Mouse (Mus musculus): ENCODE measurements around the gene Ntn3. TPM values are rescaled to one million over a fixed set of nuclear protein-coding genes. Genes with fewer than 3 reads are reported as not detected.

Ntn3 gene
- polyA plus RNA-seq, 1 experiment from 2014 or later, result 4.7 TPM

DNA sequence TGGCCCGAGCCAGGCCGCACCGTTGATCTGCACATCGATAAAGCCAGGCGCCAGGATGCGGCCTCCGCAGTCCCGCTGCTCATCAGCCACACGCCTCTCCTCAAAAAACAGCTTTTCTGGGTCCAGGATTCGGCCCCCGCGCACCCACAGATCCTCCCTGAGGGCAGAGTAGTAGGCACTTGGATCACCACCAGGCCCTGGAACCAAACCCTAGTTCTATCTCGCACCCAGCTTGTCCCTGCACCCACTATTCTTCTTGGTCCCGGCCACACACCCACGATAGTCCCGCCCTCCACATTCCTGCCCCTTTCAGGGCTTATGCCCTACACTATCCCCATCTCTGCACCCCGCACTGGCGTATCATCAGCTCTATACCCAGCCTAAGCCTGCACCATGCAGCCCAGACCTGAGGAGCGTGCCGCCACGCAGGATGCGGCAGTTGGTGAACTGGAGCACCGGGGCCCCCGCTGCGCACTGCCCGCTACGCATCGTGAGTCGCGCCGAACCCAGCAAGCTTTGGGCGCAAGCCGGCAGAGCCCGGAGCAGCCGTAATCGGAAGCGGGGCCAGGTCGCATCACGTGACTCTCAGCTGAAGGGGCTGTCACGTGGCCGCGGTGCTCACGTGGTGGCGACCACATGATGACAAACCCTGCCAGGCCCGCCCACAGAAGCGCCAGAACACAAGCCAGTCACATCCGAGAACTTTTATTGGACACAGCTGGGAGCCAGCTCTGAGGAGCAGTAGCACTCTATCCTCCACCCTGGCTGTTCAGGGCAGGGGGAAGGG, 46.0 kb downstream of the Ntn3 start, which contains the start of gene Amdhd2:
TSS of gene Amdhd2 (minus strand) at position 591 of the 787 bp plus-strand sequence.
- Histone ChIP-seq H3K27ac (ENCODE audit: low read length) (peak within 1 kb of the TSS; percentile 82), H3K27me3 (replicated peaks; ENCODE audit: control insufficient read depth, insufficient read depth, low read length) (no peaks in the 10 kb centered on the region), H3K4me2 (ENCODE audit: low read length) (peak within 1 kb of the TSS; percentile 94), H3K4me3 (replicated peaks; ENCODE audit: low read length) (peak within 1 kb of the TSS; percentile 90), H3K4me1 (replicated peaks; ENCODE audit: control insufficient read depth, insufficient read depth, low read length) (peaks cover 25% of the 10 kb centered on the region), H3K9ac (replicated peaks; ENCODE audit: low read depth, low read length) (peak within 1 kb of the TSS; percentile 80), H3K9me3 (ENCODE audit: control insufficient read depth, low read length) (no peaks in the 10 kb centered on the region), H3K36me3 (ENCODE audit: control insufficient read depth, insufficient read depth) (peaks cover 5% of the 10 kb centered on the region; the same call in 1 of the 2 replicates)
- WGBS, result 2% methylated on average over 47 of the region's 47 CpGs
- ATAC-seq, result peak; percentile 89

DNA sequence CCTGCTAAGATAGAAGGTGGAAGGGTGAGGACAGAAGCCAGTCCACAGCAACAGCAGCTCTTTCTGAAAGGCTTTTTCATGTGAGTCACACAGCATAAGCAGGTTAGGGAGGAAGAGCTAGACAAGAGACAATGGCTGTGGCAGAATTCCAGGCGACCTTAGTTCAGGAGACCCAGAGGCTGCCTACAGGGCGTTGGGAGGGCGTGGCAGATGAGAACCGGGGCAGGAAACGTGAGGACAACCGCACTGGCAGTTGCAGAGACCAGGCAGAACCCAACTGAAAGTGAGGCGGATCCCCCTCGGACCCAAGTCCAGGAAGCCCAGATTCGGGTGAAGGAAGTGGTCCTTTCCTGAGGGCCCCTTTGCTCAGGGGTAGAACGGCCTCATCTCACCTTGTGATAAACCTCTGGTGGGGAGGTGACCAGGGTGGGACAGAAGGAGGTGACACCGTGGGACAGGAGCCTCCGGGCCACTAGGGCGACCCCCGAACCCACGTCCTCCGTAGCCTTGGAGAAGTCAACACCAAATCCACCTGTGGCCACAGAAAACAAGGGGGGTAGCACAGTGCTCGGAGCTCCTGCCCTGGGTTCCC, 46.7 kb downstream of the Ntn3 start:
- H3K9me3 ChIP-seq (ENCODE audit: control insufficient read depth, low read length), result no peaks in the 10 kb centered on the region
- H3K9ac ChIP-seq (replicated peaks; ENCODE audit: low read depth, low read length), result peak overlapping the region; percentile 80
- peak overlapping the region; percentile 90 for H3K4me3 ChIP-seq (replicated peaks; ENCODE audit: low read length)
- peak; percentile 4; the same call in 1 of the 2 replicates for ATAC-seq
- peaks cover 18% of the 10 kb centered on the region for H3K4me1 ChIP-seq (replicated peaks; ENCODE audit: control insufficient read depth, insufficient read depth, low read length)
- peaks cover 5% of the 10 kb centered on the region; the same call in 1 of the 2 replicates for H3K36me3 ChIP-seq (ENCODE audit: control insufficient read depth, insufficient read depth)
- H3K27me3 ChIP-seq (replicated peaks; ENCODE audit: control insufficient read depth, insufficient read depth, low read length), result no peaks in the 10 kb centered on the region
- H3K4me2 ChIP-seq (ENCODE audit: low read length), result peak overlapping the region; percentile 94
- no peak overlapping the region for H3K27ac ChIP-seq (ENCODE audit: low read length)
- 33% methylated on average over 17 of the region's 17 CpGs for WGBS

DNA sequence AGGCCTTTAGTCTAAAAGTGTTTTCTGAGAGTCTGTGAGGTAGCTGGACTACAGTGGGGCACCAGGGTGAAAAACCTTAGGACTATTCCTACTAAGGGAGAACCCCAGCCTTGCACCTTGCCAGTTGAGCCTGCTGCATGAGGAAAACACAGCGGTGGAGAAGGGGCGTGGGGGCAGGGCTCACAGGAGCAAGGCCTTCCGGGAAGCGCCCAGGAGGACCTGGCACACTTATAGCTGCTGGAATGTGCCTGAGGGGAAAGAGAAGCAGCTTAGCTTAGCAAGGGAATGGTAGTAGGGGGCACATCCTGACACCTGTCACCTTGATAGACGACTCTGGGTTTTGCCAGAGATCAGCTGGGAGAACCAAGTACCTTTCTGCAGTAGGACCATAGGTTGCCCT, 47.9 kb downstream of the Ntn3 start:
- H3K4me1 ChIP-seq (replicated peaks; ENCODE audit: control insufficient read depth, insufficient read depth, low read length), result peaks cover 11% of the 10 kb centered on the region
- H3K9me3 ChIP-seq (ENCODE audit: control insufficient read depth, low read length), result no peaks in the 10 kb centered on the region
- H3K27ac ChIP-seq (ENCODE audit: low read length), result no peak overlapping the region
- ATAC-seq, result no peak
- H3K27me3 ChIP-seq (replicated peaks; ENCODE audit: control insufficient read depth, insufficient read depth, low read length), result no peaks in the 10 kb centered on the region
- no peak overlapping the region for H3K4me2 ChIP-seq (ENCODE audit: low read length)
- H3K9ac ChIP-seq (replicated peaks; ENCODE audit: low read depth, low read length), result no peak overlapping the region
- H3K36me3 ChIP-seq (ENCODE audit: control insufficient read depth, insufficient read depth), result peaks cover 1% of the 10 kb centered on the region; the same call in 1 of the 2 replicates
- no peak overlapping the region for H3K4me3 ChIP-seq (replicated peaks; ENCODE audit: low read length)
- 87% methylated on average over 5 of the region's 5 CpGs for WGBS

DNA sequence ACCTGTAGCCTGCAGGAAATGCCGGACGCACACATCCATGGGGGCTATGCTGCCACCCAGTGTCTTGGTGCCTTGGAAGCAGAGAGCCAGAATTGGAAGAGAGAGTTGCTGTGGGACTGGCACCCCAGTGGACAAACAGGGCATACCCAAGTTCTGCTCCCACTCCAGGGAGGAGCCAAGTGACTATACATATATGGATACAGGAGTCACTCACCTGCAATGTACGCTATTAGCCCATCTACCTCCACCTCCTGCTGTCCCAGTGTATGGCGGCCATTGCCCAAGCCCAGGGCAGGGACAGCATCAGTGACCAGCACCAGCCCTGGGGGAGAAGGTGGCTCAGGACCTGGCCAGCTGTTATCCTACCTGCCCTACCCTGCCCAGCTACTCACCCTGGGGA, 51.8 kb downstream of the Ntn3 start:
- Histone ChIP-seq H3K4me1 (replicated peaks; ENCODE audit: control insufficient read depth, insufficient read depth, low read length) (peaks cover 2% of the 10 kb centered on the region), H3K27me3 (replicated peaks; ENCODE audit: control insufficient read depth, insufficient read depth, low read length) (no peaks in the 10 kb centered on the region), H3K36me3 (ENCODE audit: control insufficient read depth, insufficient read depth) (no peaks in the 10 kb centered on the region), H3K9me3 (ENCODE audit: control insufficient read depth, low read length) (no peaks in the 10 kb centered on the region), H3K4me2 (ENCODE audit: low read length) (no peak overlapping the region), H3K4me3 (replicated peaks; ENCODE audit: low read length) (no peak overlapping the region), H3K27ac (ENCODE audit: low read length) (no peak overlapping the region), H3K9ac (replicated peaks; ENCODE audit: low read depth, low read length) (no peak overlapping the region)
- ATAC-seq, result no peak
- 94% methylated on average over 4 of the region's 4 CpGs for WGBS

DNA sequence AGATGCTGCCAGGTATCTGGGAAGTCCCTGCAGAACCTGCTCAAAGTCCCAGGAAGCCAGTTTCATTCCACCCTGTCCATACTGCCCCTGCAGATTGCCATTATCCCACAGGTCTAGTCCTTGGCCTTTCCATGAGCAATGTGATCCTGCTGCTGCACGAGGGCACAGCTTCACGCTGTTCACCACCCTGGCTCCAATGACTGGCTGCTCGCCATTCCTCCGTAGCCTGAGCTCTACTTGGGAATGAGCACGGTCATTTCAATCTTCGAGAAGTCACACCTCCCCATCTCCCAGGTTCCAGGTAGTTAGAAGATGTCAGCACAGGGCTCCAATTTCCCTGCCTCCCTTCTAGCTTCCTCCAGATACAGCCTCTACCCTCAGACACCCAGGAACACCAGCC, 52.2 kb downstream of the Ntn3 start:
- Histone ChIP-seq H3K27ac (ENCODE audit: low read length) (no peak overlapping the region), H3K4me3 (replicated peaks; ENCODE audit: low read length) (no peak overlapping the region), H3K36me3 (ENCODE audit: control insufficient read depth, insufficient read depth) (no peaks in the 10 kb centered on the region)

DNA sequence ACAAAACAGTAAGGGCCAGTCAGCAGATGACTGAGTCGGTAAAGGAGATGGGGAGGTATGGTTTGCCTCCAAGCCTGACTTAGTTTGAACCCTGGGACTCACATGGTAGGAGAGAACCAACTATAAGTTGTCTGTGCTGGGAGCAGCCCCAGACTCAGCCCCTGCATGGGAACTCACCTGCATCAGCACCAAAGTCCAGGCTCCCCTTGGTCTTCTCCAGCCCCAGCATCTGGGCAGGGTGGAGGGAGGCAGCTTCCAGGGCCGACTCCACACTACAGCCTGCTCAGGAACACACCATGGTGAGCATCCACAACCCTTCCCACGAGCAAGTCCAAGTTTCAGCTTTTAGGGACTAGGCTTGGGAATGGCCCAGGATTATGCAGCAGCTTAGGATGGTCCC, 52.9 kb downstream of the Ntn3 start:
- no peaks in the 10 kb centered on the region for H3K36me3 ChIP-seq (ENCODE audit: control insufficient read depth, insufficient read depth)
- WGBS, result 87% methylated on average over 3 of the region's 3 CpGs
- H3K9ac ChIP-seq (replicated peaks; ENCODE audit: low read depth, low read length), result no peak overlapping the region
- H3K4me3 ChIP-seq (replicated peaks; ENCODE audit: low read length), result no peak overlapping the region
- no peaks in the 10 kb centered on the region for H3K27me3 ChIP-seq (replicated peaks; ENCODE audit: control insufficient read depth, insufficient read depth, low read length)
- no peak overlapping the region for H3K27ac ChIP-seq (ENCODE audit: low read length)
- no peak for ATAC-seq
- H3K9me3 ChIP-seq (ENCODE audit: control insufficient read depth, low read length), result no peaks in the 10 kb centered on the region
- H3K4me1 ChIP-seq (replicated peaks; ENCODE audit: control insufficient read depth, insufficient read depth, low read length), result peaks cover 11% of the 10 kb centered on the region
- H3K4me2 ChIP-seq (ENCODE audit: low read length), result no peak overlapping the region

More for the DNA sequence above, 52.2 kb downstream of the Ntn3 start:
- H3K4me1 ChIP-seq (replicated peaks; ENCODE audit: control insufficient read depth, insufficient read depth, low read length), result peaks cover 3% of the 10 kb centered on the region
- H3K4me2 ChIP-seq (ENCODE audit: low read length), result no peak overlapping the region
- 91% methylated on average over 6 of the region's 6 CpGs for WGBS
- no peaks in the 10 kb centered on the region for H3K27me3 ChIP-seq (replicated peaks; ENCODE audit: control insufficient read depth, insufficient read depth, low read length)
- ATAC-seq, result no peak
- no peak overlapping the region for H3K9ac ChIP-seq (replicated peaks; ENCODE audit: low read depth, low read length)
- H3K9me3 ChIP-seq (ENCODE audit: control insufficient read depth, low read length), result no peaks in the 10 kb centered on the region

DNA sequence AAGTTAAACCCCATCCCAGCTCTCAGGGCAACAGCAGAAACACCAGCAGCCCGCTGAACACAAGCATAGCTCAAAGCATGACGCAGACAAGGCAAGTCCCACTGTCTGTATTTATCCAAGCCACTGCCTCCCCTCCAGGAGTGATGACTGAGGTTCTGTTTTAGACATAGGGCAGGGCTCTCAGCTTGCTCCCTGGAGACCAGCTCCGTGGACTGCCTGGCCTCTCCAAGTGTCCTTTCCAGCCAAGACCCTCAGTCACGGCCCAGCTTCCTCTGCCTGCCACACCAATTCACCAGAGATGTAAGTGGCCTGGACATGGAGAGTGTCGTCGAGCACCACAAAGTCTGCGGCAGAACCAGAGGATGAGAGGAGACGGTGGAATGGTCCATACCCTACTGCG, 53.6 kb downstream of the Ntn3 start:
- Histone ChIP-seq H3K9me3 (ENCODE audit: control insufficient read depth, low read length) (no peaks in the 10 kb centered on the region), H3K4me1 (replicated peaks; ENCODE audit: control insufficient read depth, insufficient read depth, low read length) (peaks cover 11% of the 10 kb centered on the region), H3K36me3 (ENCODE audit: control insufficient read depth, insufficient read depth) (no peaks in the 10 kb centered on the region), H3K27ac (ENCODE audit: low read length) (no peak overlapping the region), H3K9ac (replicated peaks; ENCODE audit: low read depth, low read length) (no peak overlapping the region), H3K27me3 (replicated peaks; ENCODE audit: control insufficient read depth, insufficient read depth, low read length) (no peaks in the 10 kb centered on the region), H3K4me3 (replicated peaks; ENCODE audit: low read length) (no peak overlapping the region), H3K4me2 (ENCODE audit: low read length) (no peak overlapping the region)
- WGBS, result 94% methylated on average over 9 of the region's 9 CpGs
- ATAC-seq, result no peak

DNA sequence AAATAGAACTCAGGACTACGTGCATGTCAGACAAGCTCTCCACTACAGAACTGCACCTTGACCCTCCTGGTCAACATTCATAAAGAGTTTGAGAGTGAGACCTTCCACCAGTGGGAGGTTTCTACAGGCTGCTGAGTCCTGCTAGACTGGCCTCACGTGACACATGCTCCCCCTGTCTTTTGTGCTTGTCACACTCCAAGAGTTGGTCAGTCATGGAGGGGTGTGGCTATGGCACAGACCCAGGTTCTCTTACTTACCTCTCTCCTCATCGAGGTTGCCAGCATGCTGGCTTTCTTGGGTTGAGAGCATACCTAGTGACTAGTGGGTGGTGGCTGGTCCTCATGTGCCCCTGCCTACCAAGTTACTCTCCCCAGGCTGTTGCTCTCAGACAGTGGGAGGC, 54.9 kb downstream of the Ntn3 start:
- Histone ChIP-seq H3K9ac (replicated peaks; ENCODE audit: low read depth, low read length) (no peak overlapping the region), H3K36me3 (ENCODE audit: control insufficient read depth, insufficient read depth) (no peaks in the 10 kb centered on the region), H3K9me3 (ENCODE audit: control insufficient read depth, low read length) (no peaks in the 10 kb centered on the region), H3K4me2 (ENCODE audit: low read length) (no peak overlapping the region), H3K27me3 (replicated peaks; ENCODE audit: control insufficient read depth, insufficient read depth, low read length) (no peaks in the 10 kb centered on the region), H3K4me1 (replicated peaks; ENCODE audit: control insufficient read depth, insufficient read depth, low read length) (peaks cover 11% of the 10 kb centered on the region), H3K4me3 (replicated peaks; ENCODE audit: low read length) (no peak overlapping the region), H3K27ac (ENCODE audit: low read length) (no peak overlapping the region)
- WGBS, result 58% methylated on average over 3 of the region's 3 CpGs
- no peak for ATAC-seq
